Mouse (Mus musculus) midbrain, embryonic 15.5 days (tissue): ENCODE measurements around the gene Gm20741. TPM values are rescaled to one million over a fixed set of nuclear protein-coding genes. Genes with fewer than 3 reads are reported as not detected.

Experiments used
- ATAC-seq: fragments of 200-750 bp; cut with Nextera tagmentation; replicated peaks from 2 replicates; pipeline ENCODE4 v1.8.0; 2017; ENCODE audit warnings: moderate TSS enrichment
- H3K27ac ChIP-seq: fragments of 300-500 bp; sonication (generic); 2 replicates; pipeline ENCODE4 v1.5.1; 2015; ENCODE audit warnings: mild to moderate bottlenecking, inconsistent platforms
- H3K27me3 ChIP-seq: fragments of 300-500 bp; sonication (generic); replicated peaks from 2 replicates; pipeline ENCODE4 v1.6.1; 2015; ENCODE audit warnings: inconsistent platforms
- H3K36me3 ChIP-seq: fragments of 300-500 bp; sonication (generic); replicated peaks from 2 replicates; pipeline ENCODE4 v1.6.1; 2015; ENCODE audit warnings: inconsistent platforms
- H3K4me1 ChIP-seq: fragments of 300-500 bp; sonication (generic); 2 replicates; pipeline ENCODE4 v1.6.1; 2015; ENCODE audit warnings: inconsistent platforms
- H3K4me2 ChIP-seq: fragments of 300-500 bp; sonication (generic); 2 replicates; pipeline ENCODE4 v1.6.1; 2015; ENCODE audit warnings: inconsistent platforms, mild to moderate bottlenecking, moderate library complexity
- H3K4me3 ChIP-seq: fragments of 300-500 bp; sonication (generic); 2 replicates; pipeline ENCODE4 v1.5.1; 2015; ENCODE audit warnings: mild to moderate bottlenecking, inconsistent platforms
- H3K9ac ChIP-seq: fragments of 300-500 bp; sonication (generic); 2 replicates; pipeline ENCODE4 v1.6.1; 2015; ENCODE audit warnings: mild to moderate bottlenecking, inconsistent platforms
- H3K9me3 ChIP-seq: fragments of 300-500 bp; sonication (generic); 2 replicates; pipeline ENCODE4 v1.6.1; 2016; ENCODE audit warnings: inconsistent platforms
- WGBS: fragments of 180-500 bp; shearing (Covaris S2); methylation state at CpG from one replicate; pipeline ENCODE4 v1.1.7; 2015; ENCODE audit warnings: mixed read lengths; 5-methylcytosine and 5-hydroxymethylcytosine counted together
- polyA plus RNA-seq: library from polyadenylated mRNA; unstranded; fragments of >200 nt; fragmentation: Nextera tagmentation; extraction: Ambion mirVana; gene quantifications from 2 replicates; pipeline ENCODE4 v1.2.1, GENCODE M21; 2015

Gene Gm20741
- not detected in 2 replicates for polyA plus RNA-seq

DNA sequence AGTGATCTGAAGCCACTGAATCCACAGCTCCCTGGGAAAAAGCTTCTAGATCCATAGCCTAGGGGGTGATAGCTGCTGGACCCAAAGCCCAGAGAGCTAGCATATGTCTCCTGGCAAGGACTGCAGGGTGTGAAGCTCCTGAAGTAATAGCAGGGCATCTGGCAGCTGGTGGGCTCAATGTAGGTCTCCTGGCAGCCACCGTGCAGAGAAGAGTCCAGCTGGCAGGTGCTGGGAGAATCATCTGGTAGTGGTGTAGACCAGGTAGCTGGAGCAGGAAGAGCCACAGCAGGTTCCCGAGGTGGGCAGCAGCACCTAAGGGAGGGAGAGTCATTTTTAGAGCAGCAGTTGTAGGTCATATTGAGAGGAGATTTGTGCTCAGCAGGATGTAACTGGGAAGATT is at the start of gene Gm20741:
Gene Gm20741, minus strand, starts transcription at position 394 of the 400 bp plus-strand sequence.
- no peak within 1 kb of the TSS for H3K27ac ChIP-seq

DNA sequence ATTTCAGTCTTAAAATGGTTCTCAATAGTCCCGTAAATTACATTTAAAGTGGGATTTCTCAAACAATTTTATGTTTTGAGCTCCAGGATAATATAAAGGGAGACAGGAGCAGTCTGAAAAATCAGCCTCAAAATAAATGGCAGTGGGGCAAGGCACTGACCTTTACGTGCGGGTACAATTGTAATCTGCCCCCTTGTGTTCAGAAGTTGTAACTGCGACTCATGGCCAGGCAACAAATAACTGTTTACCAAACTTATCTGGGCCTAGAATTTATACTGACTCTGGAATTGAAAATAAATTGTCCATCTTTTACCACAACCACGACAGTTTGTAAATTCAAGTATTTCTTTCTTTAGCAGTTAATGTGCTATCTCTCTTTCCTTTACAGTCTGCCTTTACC is 39.4 kb upstream of the Gm20741 start:
- WGBS = 16% methylated on average over 5 of the region's 5 CpGs
- Histone ChIP-seq H3K4me2 (no peak overlapping the region), H3K4me1 (no peaks in the 10 kb centered on the region), H3K27ac (no peak overlapping the region), H3K36me3 (no peaks in the 10 kb centered on the region), H3K9ac (no peak overlapping the region), H3K27me3 (no peaks in the 10 kb centered on the region), H3K4me3 (no peak overlapping the region), H3K9me3 (no peaks in the 10 kb centered on the region)
- no peak for ATAC-seq

More for the DNA sequence above, at the start of gene Gm20741:
- H3K4me1 ChIP-seq = no peaks in the 10 kb centered on the region
- ATAC-seq = no peak
- H3K36me3 ChIP-seq = no peaks in the 10 kb centered on the region
- no peak within 1 kb of the TSS for H3K9ac ChIP-seq
- H3K4me3 ChIP-seq = no peak within 1 kb of the TSS
- no peaks in the 10 kb centered on the region for H3K27me3 ChIP-seq
- no peaks in the 10 kb centered on the region for H3K9me3 ChIP-seq
- WGBS = 84% methylated on average over 2 of the region's 2 CpGs
- no peak within 1 kb of the TSS for H3K4me2 ChIP-seq

DNA sequence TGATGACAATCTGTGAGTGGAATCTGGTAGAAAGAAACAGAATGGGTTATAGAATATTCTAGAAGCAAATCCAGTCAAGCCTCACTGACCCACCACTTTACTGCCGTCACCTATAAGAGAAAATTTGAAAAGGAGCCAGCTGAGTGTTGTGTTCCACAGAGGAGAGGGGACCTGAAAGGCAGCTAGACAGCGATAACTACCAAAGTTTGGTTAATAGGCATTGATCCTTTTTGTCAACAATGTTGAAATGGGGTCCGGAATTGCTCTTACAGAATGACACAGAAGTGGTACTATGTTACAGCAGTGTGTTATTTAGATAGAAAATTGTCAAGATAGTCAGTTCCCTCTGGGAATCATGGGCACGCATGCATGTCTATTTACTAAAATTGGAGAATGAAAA is 36.5 kb upstream of the Gm20741 start:
- Histone ChIP-seq H3K4me3 (no peak overlapping the region), H3K27ac (no peak overlapping the region), H3K4me1 (no peaks in the 10 kb centered on the region), H3K36me3 (no peaks in the 10 kb centered on the region), H3K27me3 (no peaks in the 10 kb centered on the region), H3K4me2 (no peak overlapping the region), H3K9me3 (no peaks in the 10 kb centered on the region), H3K9ac (no peak overlapping the region)
- ATAC-seq = no peak
- 85% methylated on average over 4 of the region's 4 CpGs for WGBS

DNA sequence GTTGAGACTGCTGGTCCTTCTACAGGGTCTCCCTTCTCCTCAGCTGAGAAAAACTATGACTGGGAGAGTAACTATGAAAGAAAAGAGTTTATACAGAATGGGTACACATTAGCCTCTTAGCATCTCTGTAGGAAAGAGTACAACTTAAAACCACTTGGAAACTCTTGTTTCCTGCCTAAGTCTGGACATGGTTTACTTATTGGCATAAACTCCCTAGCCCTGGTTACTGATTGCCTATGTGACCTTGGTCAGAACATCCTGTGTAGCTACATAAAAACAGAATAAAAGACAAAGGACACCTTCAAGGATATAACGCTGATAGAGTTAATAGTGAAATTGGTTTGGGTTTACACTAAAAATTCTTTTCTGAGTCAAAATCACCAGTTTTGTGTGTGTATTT is 35.3 kb upstream of the Gm20741 start:
- no peak overlapping the region for H3K4me2 ChIP-seq
- 100% methylated on average over 1 of the region's 1 CpGs for WGBS
- H3K27ac ChIP-seq = no peak overlapping the region
- H3K36me3 ChIP-seq = no peaks in the 10 kb centered on the region
- no peaks in the 10 kb centered on the region for H3K4me1 ChIP-seq
- no peaks in the 10 kb centered on the region for H3K9me3 ChIP-seq
- H3K4me3 ChIP-seq = no peak overlapping the region
- no peak for ATAC-seq
- H3K9ac ChIP-seq = no peak overlapping the region
- H3K27me3 ChIP-seq = no peaks in the 10 kb centered on the region

GRCm38 (mm10) chr16:88826978-88827377 is 15.0 kb upstream of the Gm20741 start:
- Histone ChIP-seq H3K4me3 (no peak overlapping the region), H3K27ac (no peak overlapping the region), H3K27me3 (no peaks in the 10 kb centered on the region), H3K9ac (no peak overlapping the region), H3K9me3 (no peaks in the 10 kb centered on the region), H3K4me1 (no peaks in the 10 kb centered on the region), H3K4me2 (no peak overlapping the region), H3K36me3 (no peaks in the 10 kb centered on the region)
- WGBS = 80% methylated on average over 3 of the region's 3 CpGs
- ATAC-seq = no peak

DNA sequence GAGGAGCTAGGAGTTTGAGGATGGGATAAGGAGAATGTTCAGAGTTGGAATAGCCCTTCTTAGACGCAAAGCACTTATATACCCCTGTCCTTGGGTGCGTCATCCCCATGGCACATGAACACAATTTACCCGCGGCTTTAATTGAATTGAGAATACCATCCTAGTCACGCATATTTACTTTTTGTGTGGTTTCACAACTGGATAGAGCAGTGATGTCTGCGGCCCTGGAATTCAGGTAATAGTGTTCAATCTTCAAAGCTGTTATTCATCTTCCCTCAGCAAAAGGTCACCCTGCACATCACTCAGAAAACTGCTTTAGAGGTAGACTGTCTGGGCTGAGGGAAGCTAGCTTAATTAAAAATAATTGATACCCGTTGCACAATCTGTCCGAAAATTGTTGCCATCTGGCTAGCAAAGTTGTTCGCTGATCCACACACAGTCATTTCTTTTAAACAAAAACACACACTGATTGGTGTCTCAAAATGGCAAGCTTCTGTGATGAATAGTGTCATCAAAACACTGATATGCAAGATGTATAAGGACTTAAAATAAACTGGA is 14.2 kb upstream of the Gm20741 start, which contains the start of gene Krtap14:
Gene Krtap14, minus strand, starts transcription at position 51 of the 558 bp plus-strand sequence.
- ATAC-seq = no peak
- Histone ChIP-seq H3K9ac (no peak within 1 kb of the TSS), H3K27me3 (no peaks in the 10 kb centered on the region), H3K4me3 (no peak within 1 kb of the TSS), H3K4me2 (no peak within 1 kb of the TSS), H3K9me3 (no peaks in the 10 kb centered on the region), H3K36me3 (no peaks in the 10 kb centered on the region), H3K4me1 (no peaks in the 10 kb centered on the region), H3K27ac (no peak within 1 kb of the TSS)
- WGBS = 82% methylated on average over 9 of the region's 9 CpGs

GRCm38 (mm10) chr16:88823736-88824135 is 11.7 kb upstream of the Gm20741 start:
- ATAC-seq = no peak
- H3K9ac ChIP-seq = no peak overlapping the region
- no peaks in the 10 kb centered on the region for H3K27me3 ChIP-seq
- WGBS = 78% methylated on average over 3 of the region's 3 CpGs
- no peak overlapping the region for H3K27ac ChIP-seq
- H3K36me3 ChIP-seq = no peaks in the 10 kb centered on the region
- no peak overlapping the region for H3K4me3 ChIP-seq
- H3K9me3 ChIP-seq = no peaks in the 10 kb centered on the region
- no peak overlapping the region for H3K4me2 ChIP-seq
- no peaks in the 10 kb centered on the region for H3K4me1 ChIP-seq

DNA sequence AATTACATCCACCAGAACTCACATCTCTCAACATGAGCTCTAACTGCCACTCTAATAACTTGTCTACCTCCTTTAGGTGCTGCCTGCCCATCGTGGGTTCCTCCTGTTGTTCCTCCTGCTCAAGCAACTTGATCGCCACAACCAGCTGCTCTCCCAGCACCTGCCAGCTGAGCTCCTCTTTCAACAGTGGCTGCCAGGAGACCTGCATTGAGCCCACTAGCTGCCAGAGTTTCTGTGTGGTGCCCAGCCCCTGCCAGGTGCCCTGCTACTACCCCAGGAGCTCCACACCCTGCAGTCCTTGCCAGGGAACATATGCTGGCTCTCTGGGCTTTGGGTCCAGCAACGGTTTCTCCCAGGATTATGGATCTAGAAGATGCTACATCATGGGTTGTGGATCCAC is 8.0 kb upstream of the Gm20741 start, which contains the start of gene Krtap15:
Gene Krtap15, plus strand, starts transcription at position 150 of the 400 bp plus-strand sequence.
- no peaks in the 10 kb centered on the region for H3K9me3 ChIP-seq
- no peaks in the 10 kb centered on the region for H3K27me3 ChIP-seq
- H3K4me2 ChIP-seq = no peak within 1 kb of the TSS
- no peak within 1 kb of the TSS for H3K4me3 ChIP-seq
- no peak within 1 kb of the TSS for H3K9ac ChIP-seq
- ATAC-seq = no peak
- no peaks in the 10 kb centered on the region for H3K36me3 ChIP-seq
- WGBS = 91% methylated on average over 3 of the region's 3 CpGs
- H3K27ac ChIP-seq = no peak within 1 kb of the TSS
- H3K4me1 ChIP-seq = no peaks in the 10 kb centered on the region

GRCm38 (mm10) chr16:88786786-88787185 is 25.2 kb downstream of the Gm20741 start:
- H3K4me2 ChIP-seq = no peak overlapping the region
- no peak overlapping the region for H3K27ac ChIP-seq
- no peak overlapping the region for H3K4me3 ChIP-seq
- no peaks in the 10 kb centered on the region for H3K36me3 ChIP-seq
- 84% methylated on average over 2 of the region's 2 CpGs for WGBS
- no peaks in the 10 kb centered on the region for H3K9me3 ChIP-seq
- no peaks in the 10 kb centered on the region for H3K27me3 ChIP-seq
- no peaks in the 10 kb centered on the region for H3K4me1 ChIP-seq
- H3K9ac ChIP-seq = no peak overlapping the region
- no peak for ATAC-seq

DNA sequence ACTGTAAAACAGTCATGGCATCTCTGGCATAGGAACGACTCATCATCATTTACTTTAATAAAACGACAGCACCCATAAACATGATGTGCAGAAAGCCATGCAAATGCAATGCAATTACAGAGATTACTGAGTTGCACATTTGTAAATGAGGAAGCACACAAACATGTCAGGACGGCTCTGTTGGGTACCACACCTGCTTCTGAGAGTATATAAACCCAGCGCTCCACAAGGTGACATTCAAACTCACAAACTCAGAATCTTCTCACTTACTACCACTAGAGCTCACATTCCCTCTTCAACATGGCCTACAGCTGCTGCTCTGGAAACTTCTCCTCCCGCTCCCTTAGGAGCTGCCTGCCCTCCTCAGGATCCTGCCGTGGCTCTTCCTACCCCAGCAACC is 34.4 kb downstream of the Gm20741 start, which contains the start of gene Gm5965:
Gene Gm5965, plus strand, starts transcription at position 301 of the 400 bp plus-strand sequence.
- H3K4me3 ChIP-seq = no peak within 1 kb of the TSS
- H3K4me2 ChIP-seq = no peak within 1 kb of the TSS
- H3K36me3 ChIP-seq = no peaks in the 10 kb centered on the region
- no peaks in the 10 kb centered on the region for H3K4me1 ChIP-seq
- H3K27me3 ChIP-seq = no peaks in the 10 kb centered on the region
- WGBS = 92% methylated on average over 6 of the region's 6 CpGs
- no peaks in the 10 kb centered on the region for H3K9me3 ChIP-seq
- H3K9ac ChIP-seq = no peak within 1 kb of the TSS
- H3K27ac ChIP-seq = no peak within 1 kb of the TSS
- ATAC-seq = no peak

DNA sequence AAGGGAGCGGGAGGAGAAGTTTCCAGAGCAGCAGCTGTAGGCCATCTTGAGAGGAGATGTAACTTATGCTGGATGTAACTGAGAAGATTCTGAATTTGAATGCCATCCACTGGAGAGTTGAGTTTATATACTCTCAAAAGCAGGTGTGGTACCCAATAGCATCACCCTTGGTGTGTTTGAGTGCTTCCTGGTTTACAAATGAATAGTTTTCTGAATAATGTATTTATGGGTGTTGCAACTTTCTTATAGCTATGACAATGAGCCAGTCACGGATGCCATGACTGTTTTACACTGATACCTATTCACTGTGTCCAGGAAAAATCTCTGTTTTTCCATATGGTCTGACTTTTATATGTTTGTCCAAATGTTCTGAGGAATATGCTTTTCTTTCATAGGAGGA is 37.9 kb downstream of the Gm20741 start, which contains the start of gene 2310057N15Rik:
Gene 2310057N15Rik, minus strand, starts transcription at position 101 of the 400 bp plus-strand sequence.
- Histone ChIP-seq H3K9me3 (no peaks in the 10 kb centered on the region), H3K4me2 (no peak within 1 kb of the TSS), H3K36me3 (no peaks in the 10 kb centered on the region), H3K4me1 (no peaks in the 10 kb centered on the region), H3K27me3 (no peaks in the 10 kb centered on the region), H3K27ac (no peak within 1 kb of the TSS), H3K9ac (no peak within 1 kb of the TSS), H3K4me3 (no peak within 1 kb of the TSS)
- ATAC-seq = no peak
- 82% methylated on average over 2 of the region's 2 CpGs for WGBS
